Mouse (Mus musculus): Measurements from ENCODE around the gene Rpl10.
A peak's percentile ranks its signal among the peaks of the same experiment; 100 is the strongest.

Gene Rpl10

GRCm38 (mm10) chrX:74281732-74282394 lies 11.3 kb downstream of the Rpl10 start, which contains the start of the genes Taz and Dnase1l1:
Gene Taz (plus strand): TSS chrX:74281912.
Gene Dnase1l1 (minus strand): TSS chrX:74282337.
- peak; percentile 92 for DNase-seq

DNA sequence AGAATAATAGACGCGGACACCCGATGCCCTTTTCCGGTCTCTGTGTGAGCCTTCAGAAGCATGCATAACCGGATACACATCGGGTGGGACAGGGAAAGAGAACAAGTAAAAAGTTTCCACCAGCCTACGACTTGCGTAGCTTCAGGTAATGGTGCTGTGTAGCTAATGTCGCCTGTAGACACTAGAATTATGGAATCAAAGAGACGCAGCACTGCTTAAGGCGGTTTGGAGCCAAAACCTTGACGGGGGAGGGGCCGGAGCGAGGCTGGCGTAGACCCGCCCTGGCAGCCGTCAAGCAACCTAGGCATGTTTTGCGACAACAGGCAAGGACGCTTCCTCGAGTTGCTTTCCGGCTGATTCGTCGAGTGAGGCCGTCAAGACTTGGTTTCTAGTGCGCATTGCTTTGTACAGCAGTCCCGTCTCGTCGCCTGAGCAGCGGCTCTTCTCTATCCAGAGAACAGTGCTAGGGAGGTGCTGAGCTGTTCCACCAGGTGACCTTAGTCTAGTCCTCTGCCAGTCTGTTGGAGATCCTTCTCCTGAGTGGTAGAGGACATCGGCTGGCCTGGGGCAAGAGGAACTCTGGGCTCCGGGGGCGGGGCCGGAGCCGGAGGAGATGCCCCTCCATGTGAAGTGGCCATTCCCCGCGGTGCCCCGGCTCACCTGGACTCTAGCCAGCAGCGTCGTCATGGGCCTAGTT lies 11.9 kb downstream of the Rpl10 start:
- peak; percentile 90 for DNase-seq

GRCm38 (mm10) chrX:74283092-74283437 lies 12.5 kb downstream of the Rpl10 start:
- DNase-seq: no peak

DNA sequence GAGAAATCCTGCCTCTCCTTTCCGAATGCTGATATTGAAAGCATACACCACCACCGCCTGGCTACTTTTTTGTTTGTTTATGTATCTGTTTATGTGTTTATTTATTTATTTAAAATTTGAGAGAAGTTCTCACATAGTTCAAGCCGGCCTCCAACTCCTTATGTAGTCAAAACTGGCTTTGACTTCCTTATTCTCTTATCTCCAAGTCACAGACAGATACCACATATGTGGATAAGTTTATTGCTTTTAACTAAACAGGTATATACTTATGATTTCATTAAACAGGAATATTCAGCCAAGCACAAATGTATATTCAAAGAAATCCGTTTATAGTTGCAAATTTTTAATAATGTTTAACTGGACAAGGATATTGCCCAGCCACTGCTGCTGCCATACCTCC lies 22.8 kb downstream of the Rpl10 start:
- DNase-seq: no peak

- peak; percentile 97 for DNase-seq
Observed at GRCm38 (mm10) chrX:74296538-74297448, 26.2 kb downstream of the Rpl10 start, which contains the start of gene Atp6ap1. Gene Atp6ap1 (plus strand): TSS chrX:74297097.

DNA sequence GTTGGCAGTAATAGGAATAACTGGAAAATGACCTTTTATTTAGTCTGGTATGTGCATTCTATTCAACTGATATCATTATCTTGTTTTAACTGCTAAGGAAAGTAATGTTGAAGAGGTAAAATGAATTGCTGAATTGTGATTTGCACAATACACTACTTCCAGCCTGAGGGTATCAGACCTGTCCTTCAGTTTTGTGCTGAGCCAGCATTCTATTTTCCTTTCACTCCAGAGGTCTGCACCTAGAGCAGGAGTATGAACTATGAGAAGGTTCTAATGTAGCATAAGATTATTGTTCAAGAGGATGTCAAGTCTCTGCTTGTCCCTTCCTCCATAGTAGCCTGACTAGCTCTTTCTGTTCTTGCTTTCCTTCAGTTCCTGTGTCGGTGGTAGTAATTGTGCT lies 27.7 kb downstream of the Rpl10 start:
- no peak for DNase-seq

DNA sequence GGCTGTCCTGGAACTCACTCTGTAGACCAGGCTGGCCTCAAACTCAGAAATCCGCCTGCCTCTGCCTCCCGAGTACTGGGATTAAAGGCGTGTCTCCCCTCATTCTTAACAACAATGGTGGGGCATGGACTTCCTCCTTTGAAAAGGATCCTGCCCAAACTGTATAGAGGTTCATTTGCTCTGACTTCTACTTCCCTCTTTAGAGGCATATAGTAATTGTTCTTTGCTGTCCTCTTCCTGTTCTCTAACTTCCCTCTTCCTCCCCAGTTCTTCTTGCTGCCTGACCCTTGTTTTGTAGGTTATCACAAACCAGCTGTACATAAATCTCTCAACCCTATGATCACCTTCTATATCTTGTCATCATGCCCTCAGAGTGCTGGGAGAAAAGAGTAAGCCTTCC lies 29.1 kb downstream of the Rpl10 start:
- no peak for DNase-seq

GRCm38 (mm10) chrX:74304867-74305700 lies 34.5 kb downstream of the Rpl10 start, which contains the start of gene Gdi1:
Gene Gdi1 (plus strand): TSS chrX:74304998.
- peak; percentile 72 for DNase-seq

DNA sequence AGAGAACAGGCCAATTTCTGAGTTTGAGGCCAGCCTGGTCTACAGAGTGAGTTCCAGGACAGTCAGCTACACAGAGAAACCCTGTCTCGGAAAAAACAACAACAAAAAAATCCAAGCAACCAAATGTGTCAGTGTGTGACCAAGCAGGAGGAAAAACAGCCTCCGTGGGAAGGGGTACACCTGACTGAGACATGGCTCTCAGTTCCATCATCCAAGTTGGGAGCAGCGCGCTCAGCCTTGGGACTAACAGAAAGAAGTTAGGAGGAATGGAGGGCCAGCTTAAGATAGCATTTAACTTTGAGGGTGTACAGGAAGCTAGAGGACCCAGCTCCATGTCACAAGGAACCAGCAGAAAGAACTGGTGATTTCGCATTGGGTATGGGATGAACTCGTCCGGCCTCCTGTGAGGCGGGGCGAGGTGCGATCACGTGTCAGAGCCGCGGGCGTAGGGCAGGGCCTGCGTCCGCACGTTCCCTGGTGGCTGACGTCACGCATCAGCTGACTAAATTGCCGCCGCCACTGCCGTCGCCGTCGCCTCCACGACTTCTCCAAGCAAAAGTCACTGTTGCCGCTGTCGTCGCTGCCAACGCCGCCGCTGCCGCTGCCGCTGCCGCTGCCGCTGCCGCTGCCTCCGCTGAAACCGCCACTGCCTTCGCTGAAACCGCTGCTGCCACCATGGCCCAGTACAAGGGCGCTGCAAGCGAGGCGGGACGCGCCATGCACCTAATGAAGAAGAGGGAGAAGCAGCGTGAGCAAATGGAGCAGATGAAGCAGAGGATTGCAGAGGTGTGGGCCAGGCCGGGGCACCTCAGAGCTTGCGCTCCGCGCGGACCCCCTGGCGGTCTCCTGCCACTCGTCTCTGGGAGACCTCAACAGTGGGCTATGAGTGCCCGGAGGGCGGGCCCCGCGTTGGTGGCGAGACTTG lies 42.2 kb downstream of the Rpl10 start, which contains the start of gene Fam50a:
TSS of gene Fam50a (plus strand) at position 494 of the 925 bp plus-strand sequence.
- DNase-seq: peak; percentile 90
